Comparison of ENCODE assay signal across 8 mouse cellular contexts in the genomic region with DNA sequence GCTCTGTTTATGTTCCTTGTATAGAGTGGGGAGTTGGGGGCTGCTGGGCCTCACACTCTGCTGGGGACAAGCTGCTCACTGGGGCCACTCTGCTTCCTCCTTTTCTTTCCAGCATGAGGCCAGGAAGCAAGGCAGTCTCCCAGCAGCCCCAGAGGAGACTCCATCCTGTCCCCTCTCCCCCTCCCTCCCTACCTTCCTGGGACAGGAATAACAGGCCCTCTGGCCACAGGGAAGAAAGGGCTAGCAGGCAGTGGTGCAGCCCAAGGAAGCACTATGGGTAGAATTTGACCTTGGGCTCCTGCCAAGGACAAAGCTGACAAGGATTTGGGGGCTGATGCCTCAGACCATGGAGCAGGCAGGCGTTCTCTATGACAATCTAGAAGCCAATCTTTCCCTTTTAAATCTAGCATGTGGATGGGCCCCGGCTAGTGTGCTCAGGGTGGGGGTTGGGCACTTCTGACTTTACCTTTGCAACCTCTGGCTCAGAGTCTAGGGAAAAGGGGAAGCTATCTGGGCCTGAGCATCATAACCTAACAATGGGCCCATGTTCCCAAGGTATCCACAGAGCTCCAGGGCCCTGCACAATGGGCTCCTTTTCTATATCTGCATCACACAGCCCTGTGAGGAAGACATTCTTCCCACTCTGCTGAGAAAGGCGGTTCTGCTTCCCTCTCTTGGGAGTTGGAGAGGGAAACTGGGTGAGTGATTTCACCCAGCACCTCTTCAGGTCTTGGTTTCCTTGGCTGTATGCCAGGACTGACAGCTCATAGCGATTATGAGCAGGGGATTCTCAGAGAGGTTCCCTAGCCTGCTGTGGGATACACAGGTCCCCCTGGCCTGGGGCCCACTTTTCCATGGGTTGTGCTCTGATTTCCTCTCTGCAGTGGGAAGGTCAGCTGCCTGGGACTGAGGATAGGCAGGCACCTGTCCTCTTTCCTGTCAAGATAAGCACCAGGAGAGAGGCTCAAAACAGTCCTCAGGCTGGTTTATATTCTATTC. TPM values are rescaled to one million over a fixed set of nuclear protein-coding genes. Genes with fewer than 3 reads are reported as not detected.
DNase-seq lines count a peak whose midpoint lies in the region; ATAC-seq lines count a peak whose summit lies in the region.

No protein-coding gene starts in this region.

- peak overlapping the region; percentile 68 for H3K27ac ChIP-seq in hindbrain, embryonic 13.5 days

- no peak overlapping the region for H3K4me2 ChIP-seq in hindbrain, embryonic 13.5 days

- peak overlapping the region; percentile 2; the same call in 1 of the 2 replicates for H3K9ac ChIP-seq in hindbrain, embryonic 13.5 days

- peak; percentile 68 to 83 for DNase-seq in adrenal gland, adult (ENCODE audit: inconsistent age in 2 of 2, low spot score in 1 of 2)
- no peak for DNase-seq in adrenal gland, postnatal 4 days (ENCODE audit: low spot score in 2 of 2)
- peak; percentile 56 for DNase-seq in retina, postnatal 1 day
- no peak for DNase-seq in retina, embryonic 14.5 days (ENCODE audit: low spot score)
- DNase-seq in lung, postnatal 10 days, result peak; percentile 68
- no peak for DNase-seq in embryo, embryonic 10 days (ENCODE audit: low spot score)
- DNase-seq in thymus, adult 18-20 months, result no peak

- H3K4me1 ChIP-seq in hindbrain, embryonic 13.5 days (replicated peaks), result peaks cover 26% of the 10 kb centered on the region

- H3K36me3 ChIP-seq in hindbrain, embryonic 13.5 days, result peaks cover 3% of the 10 kb centered on the region; the same call in 1 of the 2 replicates

- H3K9me3 ChIP-seq in hindbrain, embryonic 13.5 days, result no peaks in the 10 kb centered on the region

- H3K4me3 ChIP-seq in hindbrain, embryonic 13.5 days, result no peak overlapping the region

- WGBS in hindbrain, embryonic 13.5 days, result 41% methylated on average over 4 of the region's 4 CpGs

- ATAC-seq in hindbrain, embryonic 13.5 days (ENCODE audit: low FRiP score), result no peak

- 0 out of 2 replicates have a peak, but pooled peaks cover 5% of the 10 kb centered on the region for H3K27me3 ChIP-seq in hindbrain, embryonic 13.5 days

RNA-seq across cellular contexts. Expression of a gene that starts 17.2 kb away (rescaled TPM):
- not detected for total RNA-seq in adrenal gland, postnatal 4 days (2021)
- not detected in 2 replicates for polyA plus RNA-seq in hindbrain, embryonic 13.5 days (2015; fragmentation: Nextera tagmentation; extraction: Ambion mirVana)

RNA-seq across cellular contexts. Expression of a gene that starts 54.4 kb away (rescaled TPM):
- 10 to 100 TPM; 26.7 to 26.9 TPM for total RNA-seq in adrenal gland, postnatal 4 days (2021)
- 42.4 and 43.8 TPM in 2 replicates for polyA plus RNA-seq in hindbrain, embryonic 13.5 days (2015; fragmentation: Nextera tagmentation; extraction: Ambion mirVana)

Comparison
In these comparisons a context has a peak if more than half of its experiments do, and no peak if none do; other contexts are left out.
1. DNase-seq: peak in adrenal gland, adult (2 of 2), retina, postnatal 1 day (single experiment) and lung, postnatal 10 days (single experiment); none in adrenal gland, postnatal 4 days (0 of 2), retina, embryonic 14.5 days (single experiment), embryo, embryonic 10 days (single experiment) and thymus, adult 18-20 months (0 of 2).